Mouse (Mus musculus) granulocyte monocyte progenitor cell, adult 5-6 weeks (primary cell): ENCODE data around the gene Rnf144b. TPM values are rescaled to one million over a fixed set of nuclear protein-coding genes. Genes with fewer than 3 reads are reported as not detected.
A peak's percentile ranks its signal among the peaks of the same experiment; 100 is the strongest.

Source experiments
- ATAC-seq: replicated peaks from 2 replicates; pipeline ENCODE4 v1.8.0; 2016; ENCODE audit warnings: mild to moderate bottlenecking, moderate TSS enrichment, inconsistent platforms; ENCODE audit not compliant: poor library complexity, severe bottlenecking
- total RNA-seq, 2 experiments: library from RNA; stranded (forward) in 1 of 2; stranded (reverse) in 1 of 2; fragments of 200-712, 200-1000 nt in 1 of 2; fragments of >200 nt in 1 of 2; fragmentation: Nextera tagmentation in 1 of 2; gene quantifications; 2 replicates each; pipeline ENCODE4 v1.2.3; 2014 to 2017

Rnf144b gene
- total RNA-seq, 2 experiments from 2014 or later = 7.9 to 9.1 TPM

GRCm38 (mm10) chr13:47214895-47215294 lies 92.4 kb downstream of the Rnf144b start:
- ATAC-seq = peak; percentile 45

GRCm38 (mm10) chr13:47215815-47216585 lies 93.5 kb downstream of the Rnf144b start:
- ATAC-seq = no peak

- peak; percentile 28; the same call in 1 of the 2 replicates for ATAC-seq
Measured at GRCm38 (mm10) chr13:47217107-47217571, 94.7 kb downstream of the Rnf144b start.

GRCm38 (mm10) chr13:47218351-47218750 lies 95.9 kb downstream of the Rnf144b start:
- no peak for ATAC-seq

GRCm38 (mm10) chr13:47220426-47220825 lies 98.0 kb downstream of the Rnf144b start:
- no peak for ATAC-seq

GRCm38 (mm10) chr13:47223576-47224538 lies 101.4 kb downstream of the Rnf144b start:
- ATAC-seq = no peak

GRCm38 (mm10) chr13:47224648-47225323 lies 102.3 kb downstream of the Rnf144b start:
- ATAC-seq = no peak

GRCm38 (mm10) chr13:47225324-47225697 lies 102.9 kb downstream of the Rnf144b start:
- ATAC-seq = no peak

- peak; percentile 78 for ATAC-seq
Measured at GRCm38 (mm10) chr13:47225802-47226201, 103.3 kb downstream of the Rnf144b start.

- ATAC-seq = no peak
Measured at GRCm38 (mm10) chr13:47226521-47226920, 104.1 kb downstream of the Rnf144b start.

GRCm38 (mm10) chr13:47228201-47228600 lies 105.7 kb downstream of the Rnf144b start:
- ATAC-seq = no peak

GRCm38 (mm10) chr13:47228626-47229190 lies 106.3 kb downstream of the Rnf144b start:
- ATAC-seq = no peak

- peak; percentile 87 for ATAC-seq
Measured at GRCm38 (mm10) chr13:47232163-47232562, 109.7 kb downstream of the Rnf144b start.

GRCm38 (mm10) chr13:47237376-47237775 lies 114.9 kb downstream of the Rnf144b start:
- ATAC-seq = no peak

- no peak for ATAC-seq
Measured at GRCm38 (mm10) chr13:47238131-47238530, 115.7 kb downstream of the Rnf144b start.

- no peak for ATAC-seq
Measured at GRCm38 (mm10) chr13:47243569-47243968, 121.1 kb downstream of the Rnf144b start.

GRCm38 (mm10) chr13:47244771-47245170 lies 122.3 kb downstream of the Rnf144b start:
- no peak; the same call in 1 of the 2 replicates for ATAC-seq

- ATAC-seq = no peak
Measured at GRCm38 (mm10) chr13:47246459-47246858, 124.0 kb downstream of the Rnf144b start.

GRCm38 (mm10) chr13:47247156-47247800 lies 124.8 kb downstream of the Rnf144b start:
- ATAC-seq = no peak
